Mouse (Mus musculus): ENCODE measurements around the gene Rbms3.

DNA sequence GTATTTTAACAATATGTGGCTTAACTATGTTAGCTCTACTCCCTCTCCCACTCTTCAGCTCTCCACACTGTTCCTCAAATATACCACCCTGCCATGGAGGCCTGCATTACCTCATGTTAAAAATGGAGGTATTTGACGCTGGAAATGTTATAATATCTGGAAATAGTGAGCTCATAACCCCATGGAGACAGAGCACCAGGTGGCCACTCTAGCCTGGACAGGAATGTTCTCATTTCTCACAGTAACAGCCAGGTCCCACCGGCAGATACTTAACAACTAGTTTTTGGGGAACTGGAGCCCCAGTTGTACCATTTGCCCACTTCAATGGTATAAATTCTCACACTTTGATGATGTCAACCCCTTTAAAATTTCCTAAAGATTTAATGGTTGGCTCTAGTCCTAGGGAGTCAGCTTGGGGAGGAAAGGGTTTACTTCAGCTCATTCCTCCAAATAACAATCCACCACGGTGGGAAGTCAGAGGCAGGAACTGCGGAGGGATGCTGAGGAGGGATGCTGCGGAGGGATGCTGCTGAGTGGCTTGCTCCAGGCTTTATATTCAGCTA is 9.0 kb upstream of the Rbms3 start:
- TF ChIP-seq CTCF (IDR thresholded peaks at IDR 0.05; ENCODE audit: low read depth, low read length) (no peak), POLR2A (IDR thresholded peaks at IDR 0.05; ENCODE audit: extremely low read depth, insufficient read depth, low read length) (no peak)

Data from liver, adult 2 months (tissue).